Mouse (Mus musculus): ENCODE results near the gene Dpf3.
A peak's percentile ranks its signal among the peaks of the same experiment; 100 is the strongest.

Gene Dpf3

GRCm38 (mm10) chr12:83466508-83467430, 20.7 kb downstream of the Dpf3 start:
- peak; percentile 59 for DNase-seq (ENCODE audit: extremely low spot score)

- DNase-seq (ENCODE audit: extremely low spot score) = no peak
Measured at GRCm38 (mm10) chr12:83466053-83466452, 21.5 kb downstream of the Dpf3 start.

DNA sequence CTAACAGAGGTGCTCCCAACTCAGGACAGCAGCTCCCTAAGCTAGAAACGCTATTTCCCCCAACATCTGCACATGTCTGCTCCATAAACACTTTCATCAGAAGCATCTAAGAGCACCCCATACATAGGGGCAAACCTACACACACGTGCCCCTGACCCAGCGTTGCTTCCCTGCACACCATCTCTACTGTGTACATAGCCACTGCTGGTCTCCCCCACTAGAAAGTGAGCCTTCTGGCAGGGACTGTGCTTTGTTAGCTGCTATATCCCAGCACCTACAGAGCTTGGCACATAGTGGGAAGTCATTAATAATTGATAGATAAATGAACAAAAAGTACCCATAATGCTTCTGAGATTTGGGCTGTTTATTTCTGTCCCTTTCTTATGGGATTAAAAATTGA, 27.2 kb downstream of the Dpf3 start:
- DNase-seq (ENCODE audit: extremely low spot score) = no peak

GRCm38 (mm10) chr12:83454697-83455321, 32.7 kb downstream of the Dpf3 start:
- DNase-seq (ENCODE audit: extremely low spot score) = no peak

DNA sequence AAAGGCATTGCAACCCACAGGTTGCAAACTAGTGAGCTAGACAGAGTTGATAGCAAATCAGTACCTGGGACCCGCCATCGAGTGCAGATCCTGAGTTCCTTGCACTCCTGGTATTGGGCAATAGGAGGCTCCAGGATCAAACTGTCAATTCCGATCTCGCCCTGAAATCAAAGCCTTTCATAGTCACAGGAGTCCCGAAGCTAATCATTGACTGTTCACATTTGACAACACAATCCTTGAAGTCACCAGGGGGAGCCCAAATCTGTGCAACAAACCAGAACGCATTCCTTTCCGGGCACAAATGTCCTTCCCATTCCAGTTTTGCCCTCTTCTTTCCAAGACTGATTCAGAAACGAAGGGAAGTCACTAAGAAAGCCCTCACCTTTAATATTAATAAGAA, 35.7 kb downstream of the Dpf3 start:
- no peak for DNase-seq (ENCODE audit: extremely low spot score)

DNA sequence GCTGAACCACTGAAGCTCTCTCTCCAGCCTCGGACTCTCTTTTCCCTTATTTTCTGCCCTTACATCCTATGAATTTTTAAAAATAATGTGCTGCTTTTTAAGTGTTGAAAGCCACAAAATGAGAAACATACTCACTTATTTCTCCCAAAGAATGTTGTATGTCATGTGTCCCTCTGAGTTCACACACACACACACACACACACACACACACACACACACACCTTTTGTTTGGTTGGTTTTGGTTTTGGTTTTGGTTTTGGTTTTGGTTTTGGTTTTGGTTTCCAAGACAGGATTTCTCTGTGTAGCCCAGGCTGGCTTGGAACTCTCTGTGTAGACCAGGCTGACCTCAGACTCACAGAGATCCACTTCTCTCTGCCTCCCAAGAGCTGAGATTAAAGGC, 37.0 kb downstream of the Dpf3 start:
- DNase-seq (ENCODE audit: extremely low spot score) = no peak

DNA sequence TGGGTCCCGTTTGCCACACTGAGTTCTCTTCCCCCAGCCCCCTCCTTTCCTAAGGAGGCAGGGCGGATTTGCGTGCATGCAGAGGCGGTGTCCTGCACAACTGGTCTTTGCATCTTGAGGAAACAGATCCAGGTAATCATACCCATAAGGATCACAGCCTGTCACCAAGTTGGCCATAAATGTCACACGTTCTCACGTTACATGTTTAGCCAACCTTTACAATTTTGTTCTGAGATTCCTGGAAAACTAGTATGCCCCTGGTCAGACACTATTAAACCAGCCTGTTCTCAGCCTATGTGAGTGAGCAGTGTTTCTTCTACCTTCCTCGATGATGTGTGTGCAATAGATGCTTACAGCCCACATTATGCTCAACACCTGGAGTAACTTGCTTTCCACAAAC, 38.3 kb downstream of the Dpf3 start:
- DNase-seq (ENCODE audit: extremely low spot score) = no peak

DNA sequence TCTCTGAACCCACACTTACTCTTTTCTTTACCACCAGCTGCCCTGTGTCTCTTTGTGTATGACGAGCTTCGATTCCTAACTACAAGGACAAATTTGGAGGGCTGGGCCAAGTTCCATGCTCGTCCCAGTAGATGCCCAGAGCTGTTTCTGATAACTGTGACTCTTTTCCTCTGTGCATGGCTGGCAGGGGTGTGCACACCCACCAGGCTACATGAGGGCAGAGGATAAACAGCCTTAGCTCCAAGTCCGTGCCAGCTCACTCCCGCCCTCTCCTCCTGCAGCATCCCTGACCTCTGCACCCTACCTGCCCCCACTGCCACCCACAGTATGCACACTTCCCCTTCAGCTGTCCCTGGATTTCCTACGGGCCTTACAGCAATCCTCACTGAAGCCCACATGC, 41.9 kb downstream of the Dpf3 start:
- no peak for DNase-seq (ENCODE audit: extremely low spot score)

- no peak for DNase-seq (ENCODE audit: extremely low spot score)
Measured at GRCm38 (mm10) chr12:83444448-83444847, 43.1 kb downstream of the Dpf3 start.

DNA sequence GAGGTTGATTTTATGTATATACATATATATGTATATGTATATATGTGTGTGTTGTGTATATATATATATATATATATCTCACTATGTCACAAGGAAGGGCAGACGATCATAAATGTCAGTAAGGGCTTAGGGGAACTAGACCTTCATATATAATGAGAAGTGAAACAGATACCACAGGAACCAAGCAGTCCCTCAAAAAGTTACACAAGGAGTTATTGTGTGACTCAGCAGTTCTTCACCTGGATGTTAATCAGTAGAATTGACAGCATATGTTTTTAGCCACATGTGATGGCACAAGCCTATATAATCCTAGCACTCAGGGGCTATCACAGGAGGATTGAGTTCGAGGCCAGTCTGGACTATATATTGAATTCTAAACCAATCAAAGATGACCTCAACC, 49.5 kb downstream of the Dpf3 start:
- no peak for DNase-seq (ENCODE audit: extremely low spot score)

DNA sequence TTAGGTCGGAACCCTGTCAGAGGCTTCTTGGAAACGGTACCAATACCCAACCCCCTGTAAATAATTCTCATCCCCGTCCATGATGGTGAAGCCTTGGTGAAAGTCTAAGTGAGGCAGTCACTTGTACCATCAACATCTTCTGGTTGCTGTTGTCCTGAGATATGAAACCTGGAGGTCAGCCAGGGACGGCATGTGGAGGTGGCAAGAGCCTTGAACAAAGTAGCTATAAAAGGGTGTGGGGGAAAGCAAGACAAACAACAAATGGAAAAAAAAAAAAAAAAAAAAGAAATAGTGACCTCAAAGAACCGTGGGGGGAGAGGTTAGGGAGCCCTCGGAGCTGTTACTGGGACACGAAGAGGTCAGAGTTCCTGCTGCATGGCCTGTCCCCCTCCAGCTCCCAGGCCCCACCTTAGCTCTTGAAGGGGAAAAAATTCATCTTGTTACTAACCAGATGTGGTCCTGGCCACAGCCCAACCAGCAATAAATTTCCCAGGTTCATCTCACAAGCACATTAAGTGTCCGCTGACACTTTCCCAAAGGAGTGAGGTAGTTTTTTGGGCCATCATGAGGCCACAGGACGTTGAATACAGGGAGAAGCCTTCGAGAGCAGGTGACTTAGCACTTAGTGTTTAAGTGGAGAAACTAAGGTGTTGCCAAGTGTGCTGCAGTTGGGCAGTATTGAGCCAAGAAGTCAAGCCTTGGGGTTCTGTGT, 53.4 kb downstream of the Dpf3 start:
- DNase-seq (ENCODE audit: extremely low spot score) = no peak

- no peak for DNase-seq (ENCODE audit: extremely low spot score)
Measured at GRCm38 (mm10) chr12:83433436-83433835, 54.1 kb downstream of the Dpf3 start.

- no peak for DNase-seq (ENCODE audit: extremely low spot score)
Measured at GRCm38 (mm10) chr12:83430207-83430606, 57.3 kb downstream of the Dpf3 start.

DNA sequence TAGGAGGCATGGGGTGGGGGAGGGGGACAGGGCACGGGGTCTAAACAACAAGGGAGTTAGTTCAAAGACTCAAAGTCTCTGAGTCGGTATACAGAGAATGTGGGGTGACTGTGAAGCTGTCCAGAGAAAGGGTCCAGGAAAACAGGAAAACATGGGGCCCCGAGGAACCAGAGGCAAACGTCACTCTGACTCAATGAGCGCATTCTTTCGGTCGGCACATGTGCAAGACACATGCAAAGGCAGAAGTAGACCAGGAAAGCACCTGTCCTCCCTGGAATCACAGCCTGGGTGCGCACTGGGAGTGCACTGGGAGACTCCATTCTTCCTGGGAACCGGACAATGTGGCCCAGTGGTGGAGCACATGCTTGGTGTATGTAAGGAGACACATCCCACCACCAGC, 59.5 kb downstream of the Dpf3 start:
- DNase-seq (ENCODE audit: extremely low spot score) = no peak

DNA sequence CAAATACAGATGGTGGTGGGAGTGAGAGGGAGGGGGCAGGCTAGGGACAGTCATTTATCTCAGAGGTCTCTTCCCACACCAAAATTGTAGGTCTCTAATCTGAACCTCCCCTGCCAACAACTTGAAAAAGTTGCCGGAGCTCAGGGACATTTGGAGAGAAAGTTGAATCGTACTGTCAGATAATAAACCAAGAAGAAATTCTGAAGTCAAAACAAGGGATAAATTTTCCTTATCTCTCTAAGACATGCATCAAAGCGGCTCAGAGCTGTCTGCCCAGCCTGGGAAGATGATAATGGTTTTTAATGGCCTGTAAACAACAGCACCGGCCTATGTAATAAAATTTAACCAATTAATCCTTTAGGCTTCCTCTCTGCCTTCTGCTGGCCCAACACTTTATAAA, 59.9 kb downstream of the Dpf3 start:
- no peak for DNase-seq (ENCODE audit: extremely low spot score)

DNA sequence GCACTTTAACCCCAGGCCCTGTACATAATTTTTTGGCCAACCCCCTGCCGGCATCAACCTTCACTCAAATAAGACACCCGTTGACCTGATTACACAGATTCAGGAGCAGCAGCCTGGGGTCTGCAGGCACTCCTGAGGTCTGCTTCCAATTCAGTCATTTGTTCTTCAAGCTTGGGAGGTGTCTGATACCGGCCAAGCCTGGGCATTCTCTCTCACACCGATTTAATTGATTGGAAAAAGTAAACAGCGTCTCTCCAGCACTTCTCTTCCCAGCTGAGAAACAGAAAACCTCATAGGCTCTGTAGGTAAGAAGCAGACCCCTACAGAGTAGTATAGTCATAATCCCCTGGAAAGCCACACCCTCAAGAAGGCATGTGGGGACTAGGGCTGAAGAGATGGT, 61.2 kb downstream of the Dpf3 start:
- no peak for DNase-seq (ENCODE audit: extremely low spot score)

DNA sequence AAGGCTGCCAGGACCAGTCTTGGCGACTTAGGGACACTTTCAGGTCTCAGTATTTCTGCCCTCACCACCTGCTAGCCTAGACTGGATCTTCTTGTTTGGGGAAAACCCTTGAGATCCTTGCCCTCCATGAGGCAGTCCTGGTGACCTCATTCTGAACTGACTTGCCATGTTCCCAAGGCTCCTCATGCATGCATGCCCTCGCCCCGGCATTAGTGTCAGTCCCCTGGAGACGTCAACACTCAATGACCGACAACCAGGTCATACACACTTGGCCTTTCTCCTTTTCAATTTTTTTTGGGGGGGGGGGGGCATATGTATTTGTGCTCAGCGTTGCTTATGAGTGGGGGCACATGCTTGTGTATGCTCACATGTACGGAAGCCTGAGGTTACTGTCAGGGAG, 61.8 kb downstream of the Dpf3 start:
- no peak for DNase-seq (ENCODE audit: extremely low spot score)

GRCm38 (mm10) chr12:83424720-83425444, 62.6 kb downstream of the Dpf3 start:
- DNase-seq (ENCODE audit: extremely low spot score) = no peak

GRCm38 (mm10) chr12:83424086-83424719, 63.3 kb downstream of the Dpf3 start:
- no peak for DNase-seq (ENCODE audit: extremely low spot score)

- DNase-seq (ENCODE audit: extremely low spot score) = no peak
Measured at GRCm38 (mm10) chr12:83420346-83420745, 67.2 kb downstream of the Dpf3 start.

GRCm38 (mm10) chr12:83415207-83415606, 72.3 kb downstream of the Dpf3 start:
- DNase-seq (ENCODE audit: extremely low spot score) = no peak

- no peak for DNase-seq (ENCODE audit: extremely low spot score)
Measured at GRCm38 (mm10) chr12:83413684-83414083, 73.8 kb downstream of the Dpf3 start.
